Mouse (Mus musculus) frontal cortex, adult (tissue): Measurements from ENCODE around the gene Slc5a11.

Source experiments
- ATAC-seq: cut with Nextera tagmentation; 2 replicates; pipeline ENCODE4 v1.9.2; 2017; ENCODE audit warnings: mild to moderate bottlenecking, moderate library complexity, mixed read lengths; ENCODE audit not compliant: low TSS enrichment

Slc5a11 gene

GRCm38 (mm10) chr7:123214365-123215075 is at the start of gene Slc5a11:
Gene Slc5a11, plus strand, starts transcription at chr7:123214780.
- peak; percentile 23; the same call in 1 of the 2 replicates for ATAC-seq

- ATAC-seq: no peak
Measured at GRCm38 (mm10) chr7:123167436-123167835, 47.1 kb upstream of the Slc5a11 start.

- ATAC-seq: no peak
Measured at GRCm38 (mm10) chr7:123169618-123170017, 45.0 kb upstream of the Slc5a11 start.

GRCm38 (mm10) chr7:123172101-123172500 is 42.5 kb upstream of the Slc5a11 start:
- no peak for ATAC-seq

- ATAC-seq: no peak
Measured at GRCm38 (mm10) chr7:123177215-123177614, 37.4 kb upstream of the Slc5a11 start.

GRCm38 (mm10) chr7:123181787-123182701 is 32.5 kb upstream of the Slc5a11 start:
- ATAC-seq: no peak

GRCm38 (mm10) chr7:123184891-123185290 is 29.7 kb upstream of the Slc5a11 start:
- no peak for ATAC-seq

- ATAC-seq: no peak
Measured at GRCm38 (mm10) chr7:123186463-123186862, 28.1 kb upstream of the Slc5a11 start.

- ATAC-seq: no peak
Measured at GRCm38 (mm10) chr7:123187246-123187645, 27.3 kb upstream of the Slc5a11 start.

- ATAC-seq: 0 out of 2 replicates have a peak, but pooled peaks have one; percentile 17
Measured at GRCm38 (mm10) chr7:123188462-123188861, 26.1 kb upstream of the Slc5a11 start.

GRCm38 (mm10) chr7:123189762-123190161 is 24.8 kb upstream of the Slc5a11 start:
- no peak for ATAC-seq

GRCm38 (mm10) chr7:123191731-123192130 is 22.8 kb upstream of the Slc5a11 start:
- ATAC-seq: peak; percentile 66

- ATAC-seq: no peak
Measured at GRCm38 (mm10) chr7:123193201-123193600, 21.4 kb upstream of the Slc5a11 start.

GRCm38 (mm10) chr7:123194696-123195095 is 19.9 kb upstream of the Slc5a11 start:
- ATAC-seq: no peak

GRCm38 (mm10) chr7:123196432-123196831 is 18.1 kb upstream of the Slc5a11 start:
- ATAC-seq: no peak

- no peak for ATAC-seq
Measured at GRCm38 (mm10) chr7:123198695-123199094, 15.9 kb upstream of the Slc5a11 start.

GRCm38 (mm10) chr7:123199151-123199550 is 15.4 kb upstream of the Slc5a11 start:
- ATAC-seq: no peak

GRCm38 (mm10) chr7:123199656-123200206 is 14.8 kb upstream of the Slc5a11 start:
- ATAC-seq: no peak

GRCm38 (mm10) chr7:123200722-123201121 is 13.9 kb upstream of the Slc5a11 start:
- ATAC-seq: no peak

GRCm38 (mm10) chr7:123205261-123205660 is 9.3 kb upstream of the Slc5a11 start:
- peak; percentile 77 for ATAC-seq

GRCm38 (mm10) chr7:123207561-123207960 is 7.0 kb upstream of the Slc5a11 start:
- no peak for ATAC-seq

GRCm38 (mm10) chr7:123209864-123210263 is 4.7 kb upstream of the Slc5a11 start:
- ATAC-seq: no peak
